Comparison of ENCODE assay signal across 25 mouse cellular contexts in genomic region chr5:90579556-90579955, GRCm38 (mm10). TPM values are rescaled to one million over a fixed set of nuclear protein-coding genes. Genes with fewer than 3 reads are reported as not detected.
A peak's percentile ranks its signal among the peaks of the same experiment; 100 is the strongest.
DNase-seq lines count a peak whose midpoint lies in the region; ATAC-seq and TF ChIP-seq lines count a peak whose summit lies in the region.
"Had no signal": no experiment of that assay in that cellular context is flagged by ENCODE, and none has a peak within 500 bp of the region (broad histone marks: within the 10 kb centered on the region; RNA-seq: fewer than 3 reads in every experiment).

No protein-coding gene starts in this region.

- H3K4me3 ChIP-seq in kidney, postnatal 0 days (replicated peaks; ENCODE audit: low read depth, low read length): no peak overlapping the region
- no peak overlapping the region for H3K4me3 ChIP-seq in lung, embryonic 16.5 days (ENCODE audit: low read length)
- H3K4me3 ChIP-seq: embryonic facial prominence, embryonic 12.5 days; embryonic facial prominence, embryonic 15.5 days; gastrocnemius, adult 2 months; hindbrain, embryonic 12.5 days had no signal

- no peak overlapping the region for H3K4me2 ChIP-seq in kidney, postnatal 0 days (ENCODE audit: low read length)
- H3K4me2 ChIP-seq in lung, embryonic 16.5 days (ENCODE audit: low read depth, low read length): no peak overlapping the region
- H3K4me2 ChIP-seq: embryonic facial prominence, embryonic 12.5 days; embryonic facial prominence, embryonic 15.5 days; heart, embryonic 11.5 days; hindbrain, embryonic 12.5 days had no signal

- no peak for TF ChIP-seq CTCF in kidney, postnatal 0 days (IDR thresholded peaks at IDR 0.05; ENCODE audit: low read depth)

- DNase-seq in kidney, postnatal 0 days (ENCODE audit: low spot score): no peak
- no peak for DNase-seq in kidney, postnatal 10 days
- DNase-seq in lung, postnatal 10 days: no peak
- peak; percentile 13 for DNase-seq in lung, postnatal 36 days
- no peak for DNase-seq in lung, postnatal 4 days
- DNase-seq: adrenal gland, adult 2 months; adrenal gland, postnatal 14 days; cerebellum, adult 11 months; cerebellum, adult 2 months; cerebellum, adult 9-11 months; cerebellum, postnatal 25 days; forebrain, postnatal 0 days; gastrocnemius, adult 2 months; gastrocnemius, postnatal 14 days had no signal

- 0 out of 2 replicates have a peak overlapping the region, but pooled peaks have one; percentile 13 for H3K27ac ChIP-seq in kidney, postnatal 0 days
- H3K27ac ChIP-seq in lung, embryonic 16.5 days (ENCODE audit: low read length): no peak overlapping the region
- H3K27ac ChIP-seq: embryonic facial prominence, embryonic 12.5 days; embryonic facial prominence, embryonic 15.5 days; gastrocnemius, adult 2 months; hindbrain, embryonic 12.5 days had no signal

- no peak overlapping the region for H3K9ac ChIP-seq in kidney, postnatal 0 days (ENCODE audit: low read depth, low read length)
- H3K9ac ChIP-seq in lung, embryonic 16.5 days (ENCODE audit: low read length): no peak overlapping the region
- H3K9ac ChIP-seq: embryonic facial prominence, embryonic 12.5 days; embryonic facial prominence, embryonic 15.5 days; forebrain, postnatal 0 days; hindbrain, embryonic 12.5 days had no signal

- no peaks in the 10 kb centered on the region for H3K4me1 ChIP-seq in kidney, postnatal 0 days (replicated peaks; ENCODE audit: insufficient read depth, low read length)
- H3K4me1 ChIP-seq in lung, embryonic 16.5 days (replicated peaks; ENCODE audit: control insufficient read depth, insufficient read depth, low read length): no peaks in the 10 kb centered on the region
- H3K4me1 ChIP-seq: embryonic facial prominence, embryonic 12.5 days; embryonic facial prominence, embryonic 15.5 days; hindbrain, embryonic 12.5 days had no signal

- H3K27me3 ChIP-seq in kidney, postnatal 0 days (ENCODE audit: insufficient read depth, low read length): no peaks in the 10 kb centered on the region
- no peaks in the 10 kb centered on the region for H3K27me3 ChIP-seq in lung, embryonic 16.5 days (ENCODE audit: control insufficient read depth, insufficient read depth, low read depth, low read length)
- H3K27me3 ChIP-seq: embryonic facial prominence, embryonic 12.5 days; embryonic facial prominence, embryonic 15.5 days; hindbrain, embryonic 12.5 days had no signal

- 76% methylated on average over 9 of the region's 9 CpGs for WGBS in kidney, postnatal 0 days
- WGBS in lung, embryonic 16.5 days: 63% methylated on average over 9 of the region's 9 CpGs

- no peaks in the 10 kb centered on the region for H3K36me3 ChIP-seq in kidney, postnatal 0 days (ENCODE audit: insufficient read depth, low read length)
- no peaks in the 10 kb centered on the region for H3K36me3 ChIP-seq in lung, embryonic 16.5 days (ENCODE audit: control insufficient read depth, insufficient read depth, low read length)
- H3K36me3 ChIP-seq: embryonic facial prominence, embryonic 12.5 days; embryonic facial prominence, embryonic 15.5 days; hindbrain, embryonic 12.5 days had no signal

- H3K9me3 ChIP-seq in kidney, postnatal 0 days (replicated peaks; ENCODE audit: low read length): no peaks in the 10 kb centered on the region
- no peaks in the 10 kb centered on the region for H3K9me3 ChIP-seq in lung, embryonic 16.5 days (ENCODE audit: control insufficient read depth, low read length)
- H3K9me3 ChIP-seq: embryonic facial prominence, embryonic 12.5 days; embryonic facial prominence, embryonic 15.5 days; hindbrain, embryonic 12.5 days had no signal

- ATAC-seq in kidney, postnatal 0 days (replicated peaks; ENCODE audit: low FRiP score, low read depth): no peak
- ATAC-seq in lung, embryonic 16.5 days (ENCODE audit: low read depth): peak; percentile 38; the same call in 1 of the 2 replicates
- ATAC-seq: CD4-positive, CD25-positive, alpha-beta regulatory T cell, adult 4 months; forebrain, embryonic 14.5 days; forebrain, postnatal 0 days had no signal

RNA-seq across cellular contexts. Expression of gene 5830473C10Rik, which starts 18.6 kb away (rescaled TPM):
- polyA plus RNA-seq in kidney, postnatal 0 days (2015; fragmentation: Nextera tagmentation; extraction: Ambion mirVana): 0.29 and 0.34 TPM in 2 replicates
- 0.10 TPM in 1 of 2 replicates, not detected in the other for polyA plus RNA-seq in lung, embryonic 16.5 days (2015; fragmentation: Nextera tagmentation; extraction: Ambion mirVana)
- polyA plus RNA-seq: adrenal gland, adult 2 months; C2C12; cerebellum, adult 2 months; embryonic facial prominence, embryonic 15.5 days; forebrain, embryonic 11.5 days; forebrain, embryonic 14.5 days; heart, embryonic 11.5 days; heart, embryonic 14.5 days; heart, postnatal 0 days; hindbrain, embryonic 12.5 days had no signal
